Mouse (Mus musculus): ENCODE results near the gene Nectin4.
A peak's percentile ranks its signal among the peaks of the same experiment; 100 is the strongest.

The Nectin4 gene

DNA sequence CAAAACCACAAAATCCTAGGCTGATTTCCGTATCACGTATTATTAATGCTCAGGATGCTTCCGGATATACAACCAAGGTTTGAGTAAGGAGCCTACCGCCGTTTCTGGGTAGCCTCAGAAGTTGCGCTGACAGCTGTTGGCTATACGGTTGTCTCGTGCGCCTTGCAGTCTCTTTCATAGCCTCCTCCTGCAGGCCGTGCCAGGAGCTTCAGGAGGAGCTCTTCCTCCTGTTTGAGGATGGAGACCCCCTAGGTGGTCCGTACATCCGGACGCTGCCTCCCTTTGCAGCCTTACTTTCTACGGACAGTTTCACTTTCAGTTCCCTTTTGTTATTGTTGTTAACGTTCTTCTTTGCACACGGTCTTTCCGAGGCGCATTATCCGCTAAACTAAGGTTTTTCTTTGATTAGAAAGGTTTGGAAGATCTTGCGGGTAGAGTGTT, 42.1 kb downstream of the Nectin4 start:
- DNase-seq (ENCODE audit: low spot score): peak; percentile 78

- DNase-seq (ENCODE audit: low spot score): peak; percentile 65
These were observed 42.5 kb downstream of the Nectin4 start for GRCm38 (mm10) chr1:171412446-171412845.

GRCm38 (mm10) chr1:171413608-171414007, 43.7 kb downstream of the Nectin4 start:
- no peak for DNase-seq (ENCODE audit: low spot score)

- DNase-seq (ENCODE audit: low spot score): no peak
These were observed 48.8 kb downstream of the Nectin4 start, which contains the start of gene Tstd1 for GRCm38 (mm10) chr1:171418660-171419059. TSS of gene Tstd1 (plus strand) at chr1:171418872.

DNA sequence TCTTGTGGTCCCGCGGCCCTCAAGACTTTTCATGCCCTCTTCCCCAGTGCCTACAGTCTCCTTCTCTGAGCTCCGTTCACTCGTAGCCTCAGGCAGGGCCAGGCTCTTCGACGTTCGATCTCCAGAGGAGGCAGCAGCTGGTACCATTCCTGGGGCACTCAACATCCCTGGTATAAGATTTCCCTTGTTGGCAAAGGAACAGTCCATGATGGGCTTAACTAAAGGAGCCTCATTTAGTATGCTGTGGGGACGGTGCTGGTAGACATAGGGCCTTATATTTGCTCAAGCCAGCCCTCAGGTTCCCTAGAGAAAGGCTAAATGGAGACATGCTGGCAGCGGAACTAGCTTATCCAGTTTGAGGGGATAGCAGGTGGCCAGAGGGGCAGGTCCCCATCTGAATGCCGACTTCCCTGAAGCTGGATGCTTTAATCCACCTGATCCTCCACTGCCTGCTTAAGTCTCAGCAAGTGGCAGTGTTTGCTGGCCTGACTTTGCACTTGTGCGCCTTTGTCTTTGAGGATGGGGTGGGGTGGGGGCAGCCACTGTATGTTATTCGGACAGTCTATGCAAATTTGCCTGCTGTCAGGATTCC, 49.5 kb downstream of the Nectin4 start:
- DNase-seq (ENCODE audit: low spot score): no peak

- no peak for DNase-seq (ENCODE audit: low spot score)
These were observed 50.0 kb downstream of the Nectin4 start for GRCm38 (mm10) chr1:171419905-171420304.

DNA sequence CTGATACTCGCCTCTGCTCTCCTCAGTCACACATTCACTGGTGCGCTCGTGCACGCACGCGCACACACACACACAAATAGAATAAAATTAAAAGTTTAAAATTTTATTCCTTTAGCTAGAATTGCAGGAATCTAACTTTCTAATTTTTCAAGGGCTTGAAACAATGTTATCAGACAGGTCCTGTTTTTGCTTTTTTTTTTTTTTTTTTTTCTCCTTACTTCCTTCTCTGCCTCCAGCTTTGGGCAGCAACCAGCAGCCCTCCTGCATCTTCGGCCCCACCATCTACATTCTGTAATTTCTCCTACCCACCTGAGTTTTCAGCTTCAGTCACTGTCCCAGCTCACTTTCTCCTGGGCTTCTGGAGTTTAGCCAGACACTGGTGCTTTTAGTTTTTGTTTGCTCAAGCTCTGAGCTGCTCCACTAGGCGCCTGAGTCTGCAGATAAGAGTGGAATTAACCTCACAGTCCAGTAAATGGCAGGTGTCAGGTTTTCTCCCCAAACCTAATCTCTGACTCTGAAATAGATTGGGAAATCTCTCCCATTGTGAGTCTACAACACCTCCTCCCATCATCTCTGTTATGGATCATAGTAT, 52.7 kb downstream of the Nectin4 start:
- no peak for DNase-seq (ENCODE audit: low spot score)

- no peak for DNase-seq (ENCODE audit: low spot score)
These were observed 54.7 kb downstream of the Nectin4 start for GRCm38 (mm10) chr1:171424638-171425037.

- DNase-seq (ENCODE audit: low spot score): no peak
These were observed 55.2 kb downstream of the Nectin4 start for GRCm38 (mm10) chr1:171425126-171425525.

DNA sequence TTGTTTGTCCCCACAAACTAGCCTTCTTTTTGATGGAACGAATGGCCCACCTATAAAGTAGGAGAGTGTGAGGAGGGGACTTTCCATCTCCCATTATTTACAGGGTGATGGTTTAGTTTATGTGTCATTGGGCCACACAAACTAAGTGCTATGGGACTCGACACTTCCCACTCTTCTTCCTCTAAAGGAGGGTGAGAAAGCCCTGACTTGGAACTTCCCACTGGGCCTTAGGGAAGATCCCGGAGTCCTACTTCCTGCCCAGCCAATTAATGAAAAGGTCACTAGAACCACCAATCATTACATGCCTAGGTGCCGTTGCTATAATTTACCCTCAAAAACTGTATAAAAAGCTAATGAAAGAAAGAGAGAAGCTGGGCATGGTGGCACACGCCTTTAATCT, 62.3 kb downstream of the Nectin4 start:
- no peak for DNase-seq (ENCODE audit: low spot score)

DNA sequence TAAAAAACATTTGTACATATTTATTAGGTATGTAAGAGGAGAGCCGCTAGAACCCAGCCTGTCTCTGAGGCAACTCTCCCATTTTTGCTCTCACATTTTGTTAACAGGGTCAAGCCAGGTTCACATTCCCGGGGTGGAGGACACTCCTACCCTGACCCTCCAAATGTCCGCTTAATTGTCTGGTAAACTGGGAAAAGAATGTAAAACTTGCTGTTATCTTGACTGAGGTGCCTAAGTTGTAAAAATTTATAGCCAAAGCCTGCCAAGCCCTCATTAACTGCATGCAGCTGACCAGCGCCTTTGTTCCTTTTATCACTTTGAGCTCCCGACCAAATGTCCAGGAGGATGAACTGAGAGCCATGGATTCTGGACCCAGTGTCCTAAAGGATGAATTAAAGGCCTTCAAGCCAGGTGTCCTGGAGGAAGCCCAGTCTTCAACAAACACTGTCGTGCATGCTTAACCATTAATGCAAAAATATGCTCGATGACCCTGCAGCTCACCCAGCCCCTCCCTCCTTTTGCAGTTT, 65.5 kb downstream of the Nectin4 start:
- peak; percentile 33 for DNase-seq (ENCODE audit: low spot score)

DNA sequence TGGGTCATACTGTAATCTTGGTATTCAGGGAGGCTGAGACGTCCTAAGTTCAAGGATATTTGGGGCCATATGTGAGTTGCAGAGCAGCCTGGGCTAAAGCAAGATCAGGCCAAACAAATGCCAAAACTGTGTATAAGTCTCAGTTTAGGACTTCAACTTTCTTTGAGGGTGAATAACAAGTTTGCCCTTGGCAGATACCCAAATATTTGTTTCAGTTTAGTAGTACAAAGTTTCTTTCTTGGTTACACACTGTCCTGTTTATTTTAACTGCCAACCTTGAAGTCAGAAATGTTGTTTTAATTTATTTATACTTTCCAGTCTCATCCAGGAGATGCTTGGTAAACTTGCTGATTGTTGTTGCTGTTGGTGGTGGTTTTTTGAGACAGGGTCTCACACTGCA, 66.1 kb downstream of the Nectin4 start:
- DNase-seq (ENCODE audit: low spot score): no peak

GRCm38 (mm10) chr1:171437264-171438013, 67.5 kb downstream of the Nectin4 start, which contains the start of gene F11r:
TSS of gene F11r (plus strand) at chr1:171437535.
- DNase-seq (ENCODE audit: low spot score): peak; percentile 80

All from embryo, embryonic 10.5 days (tissue).